Mouse (Mus musculus): ENCODE results near the gene Gm11034. TPM values are rescaled to one million over a fixed set of nuclear protein-coding genes. Genes with fewer than 3 reads are reported as not detected.

The Gm11034 gene
- not detected in 2 replicates for polyA plus RNA-seq (2015; fragmentation: Nextera tagmentation; extraction: Ambion mirVana)

DNA sequence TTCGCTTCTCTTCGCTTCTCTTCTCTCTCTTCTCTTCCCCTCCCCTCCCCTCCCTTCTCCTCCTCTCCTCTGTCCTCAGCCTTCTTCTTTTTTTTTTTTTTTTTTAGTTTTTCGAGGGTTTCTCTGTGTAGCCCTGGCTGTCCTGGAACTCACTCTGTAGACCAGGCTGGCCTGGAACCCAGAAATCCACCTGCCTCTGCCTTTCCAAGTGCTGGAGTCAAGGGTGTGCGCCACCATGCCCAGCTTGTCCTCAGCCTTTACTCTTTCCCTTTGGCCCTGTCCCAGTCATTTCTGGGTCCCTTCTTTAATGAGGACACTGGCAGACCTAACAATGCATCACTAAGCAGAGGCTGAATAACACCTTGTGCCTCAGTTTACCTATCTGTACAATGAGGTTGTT, at the start of gene Gm11034:
TSS of gene Gm11034 (minus strand) at position 101 of the 400 bp plus-strand sequence.
- TF ChIP-seq EP300 (IDR thresholded peaks at IDR 0.05; ENCODE audit: low read depth) (no peak), CTCF (IDR thresholded peaks at IDR 0.05; ENCODE audit: low read depth) (no peak)
- DNase-seq, result no peak
- no peaks in the 10 kb centered on the region for H3K36me3 ChIP-seq (replicated peaks; ENCODE audit: insufficient read depth, low read length)

DNA sequence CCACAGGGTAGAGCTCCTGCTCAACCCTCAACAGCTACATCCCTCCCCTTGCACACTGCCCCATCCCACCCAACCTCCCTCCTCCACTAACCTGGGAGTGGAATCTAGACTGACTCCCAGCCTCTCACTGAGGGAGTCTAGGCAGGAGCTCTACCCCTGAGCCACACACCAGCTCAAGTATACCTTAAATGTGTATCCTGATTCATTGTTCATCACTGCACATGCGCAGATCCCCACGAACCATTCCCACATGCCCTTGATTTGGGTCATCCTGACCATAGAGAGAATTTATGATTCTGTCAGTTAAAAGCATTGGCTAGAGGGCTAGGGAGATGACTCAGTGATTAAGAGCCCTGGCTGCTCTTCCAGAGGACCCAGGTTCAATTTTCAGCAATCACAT, 49.3 kb upstream of the Gm11034 start:
- WGBS (ENCODE audit: insufficient replicate concordance), result 66% methylated on average over 2 of the region's 2 CpGs
- Histone ChIP-seq H3K36me3 (replicated peaks; ENCODE audit: insufficient read depth, low read length) (0 out of 2 replicates have a peak, but pooled peaks cover under 1% of the 10 kb centered on the region), H3K9me3 (ENCODE audit: low read length) (no peaks in the 10 kb centered on the region), H3K4me3 (ENCODE audit: low read depth, low read length) (no peak overlapping the region), H3K27ac (ENCODE audit: low read depth) (no peak overlapping the region), H3K9ac (replicated peaks) (no peak overlapping the region), H3K27me3 (ENCODE audit: insufficient read depth, low read length) (no peaks in the 10 kb centered on the region), H3K4me2 (ENCODE audit: low read depth, low read length) (no peak overlapping the region), H3K4me1 (ENCODE audit: insufficient read depth) (peaks cover 2% of the 10 kb centered on the region; the same call in 1 of the 2 replicates)
- ATAC-seq, result no peak
- no peak for TF ChIP-seq CTCF (IDR thresholded peaks at IDR 0.05; ENCODE audit: low read depth)
- TF ChIP-seq EP300 (IDR thresholded peaks at IDR 0.05; ENCODE audit: low read depth), result no peak
- no peak for DNase-seq

More for the DNA sequence above, at the start of gene Gm11034:
- Histone ChIP-seq H3K27me3 (ENCODE audit: insufficient read depth, low read length) (no peaks in the 10 kb centered on the region), H3K4me1 (ENCODE audit: insufficient read depth) (peaks cover 3% of the 10 kb centered on the region; the same call in 1 of the 2 replicates), H3K9ac (replicated peaks) (no peak within 1 kb of the TSS), H3K4me2 (ENCODE audit: low read depth, low read length) (no peak within 1 kb of the TSS), H3K4me3 (ENCODE audit: low read depth, low read length) (no peak within 1 kb of the TSS), H3K9me3 (ENCODE audit: low read length) (no peaks in the 10 kb centered on the region), H3K27ac (ENCODE audit: low read depth) (no peak within 1 kb of the TSS)
- WGBS (ENCODE audit: insufficient replicate concordance), result 76% methylated on average over 4 of the region's 4 CpGs
- ATAC-seq, result no peak

DNA sequence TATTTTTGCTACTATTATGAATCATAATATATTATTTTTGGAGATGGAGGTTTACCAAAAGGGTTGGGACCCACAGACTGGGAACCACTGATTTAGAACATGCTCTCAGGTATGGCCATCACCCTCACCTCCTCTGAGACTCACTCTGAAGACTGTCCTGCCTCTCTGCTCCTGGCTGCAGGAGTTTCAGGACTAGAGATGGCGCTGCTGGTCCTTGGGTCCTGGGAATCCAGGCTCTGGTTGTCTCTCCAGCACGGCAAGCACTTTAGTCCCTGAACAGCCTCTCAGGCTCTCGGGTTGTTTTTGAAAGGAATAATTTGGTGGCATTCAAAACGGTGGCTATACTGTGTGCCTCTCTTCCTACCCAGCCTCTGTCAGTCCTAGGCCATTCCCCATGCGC, 48.4 kb upstream of the Gm11034 start:
- DNase-seq (no peak), ATAC-seq (no peak)
- Histone ChIP-seq H3K9me3 (ENCODE audit: low read length) (no peaks in the 10 kb centered on the region), H3K36me3 (replicated peaks; ENCODE audit: insufficient read depth, low read length) (0 out of 2 replicates have a peak, but pooled peaks cover 3% of the 10 kb centered on the region), H3K27me3 (ENCODE audit: insufficient read depth, low read length) (no peaks in the 10 kb centered on the region), H3K4me2 (ENCODE audit: low read depth, low read length) (no peak overlapping the region), H3K4me3 (ENCODE audit: low read depth, low read length) (no peak overlapping the region), H3K9ac (replicated peaks) (no peak overlapping the region), H3K27ac (ENCODE audit: low read depth) (no peak overlapping the region), H3K4me1 (ENCODE audit: insufficient read depth) (no peaks in the 10 kb centered on the region; the same call in 1 of the 2 replicates)
- WGBS (ENCODE audit: insufficient replicate concordance), result 57% methylated on average over 5 of the region's 5 CpGs
- TF ChIP-seq EP300 (IDR thresholded peaks at IDR 0.05; ENCODE audit: low read depth) (no peak), CTCF (IDR thresholded peaks at IDR 0.05; ENCODE audit: low read depth) (peak; percentile 55)

DNA sequence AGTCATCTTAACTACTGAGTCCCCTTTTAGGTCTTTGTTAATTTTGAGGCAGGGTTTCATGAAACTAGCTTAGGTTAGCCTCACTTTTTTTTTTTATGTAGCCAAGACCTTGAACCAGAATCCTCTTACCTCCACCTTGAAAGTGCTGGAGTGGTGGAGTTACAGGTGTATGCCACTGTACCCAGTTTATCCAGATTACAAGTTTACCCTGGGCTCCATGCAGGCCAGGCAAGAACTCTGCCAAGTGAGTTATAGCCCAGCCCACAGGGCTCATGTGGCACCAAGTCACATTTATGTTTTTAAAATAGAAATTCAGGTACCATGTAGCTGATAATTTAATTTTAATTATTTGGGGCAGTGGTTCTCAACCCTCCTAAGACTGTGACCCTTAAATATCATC, 48.0 kb upstream of the Gm11034 start:
- no peaks in the 10 kb centered on the region; the same call in 1 of the 2 replicates for H3K4me1 ChIP-seq (ENCODE audit: insufficient read depth)
- ATAC-seq, result no peak
- H3K27me3 ChIP-seq (ENCODE audit: insufficient read depth, low read length), result no peaks in the 10 kb centered on the region
- H3K9ac ChIP-seq (replicated peaks), result no peak overlapping the region
- DNase-seq, result no peak
- H3K36me3 ChIP-seq (replicated peaks; ENCODE audit: insufficient read depth, low read length), result 0 out of 2 replicates have a peak, but pooled peaks cover 3% of the 10 kb centered on the region
- no peaks in the 10 kb centered on the region for H3K9me3 ChIP-seq (ENCODE audit: low read length)
- H3K27ac ChIP-seq (ENCODE audit: low read depth), result no peak overlapping the region
- no peak overlapping the region for H3K4me2 ChIP-seq (ENCODE audit: low read depth, low read length)
- H3K4me3 ChIP-seq (ENCODE audit: low read depth, low read length), result no peak overlapping the region
- TF ChIP-seq EP300 (IDR thresholded peaks at IDR 0.05; ENCODE audit: low read depth), result no peak
- no peak for TF ChIP-seq CTCF (IDR thresholded peaks at IDR 0.05; ENCODE audit: low read depth)

- ATAC-seq, result peak; percentile 54
- no peaks in the 10 kb centered on the region for H3K9me3 ChIP-seq (ENCODE audit: low read length)
- TF ChIP-seq EP300 (IDR thresholded peaks at IDR 0.05; ENCODE audit: low read depth) (0 out of 2 replicates have a peak, but pooled peaks have one; percentile 11), CTCF (IDR thresholded peaks at IDR 0.05; ENCODE audit: low read depth) (peak; percentile 97)
Observed at GRCm38 (mm10) chr8:72261019-72261418, 47.6 kb upstream of the Gm11034 start.

GRCm38 (mm10) chr8:72260585-72260984, 47.1 kb upstream of the Gm11034 start:
- Histone ChIP-seq H3K9ac (replicated peaks) (no peak overlapping the region), H3K27me3 (ENCODE audit: insufficient read depth, low read length) (no peaks in the 10 kb centered on the region), H3K4me1 (ENCODE audit: insufficient read depth) (no peaks in the 10 kb centered on the region; the same call in 1 of the 2 replicates), H3K36me3 (replicated peaks; ENCODE audit: insufficient read depth, low read length) (0 out of 2 replicates have a peak, but pooled peaks cover 3% of the 10 kb centered on the region), H3K27ac (ENCODE audit: low read depth) (0 out of 2 replicates have a peak overlapping the region, but pooled peaks have one; percentile 0), H3K4me3 (ENCODE audit: low read depth, low read length) (no peak overlapping the region), H3K9me3 (ENCODE audit: low read length) (no peaks in the 10 kb centered on the region), H3K4me2 (ENCODE audit: low read depth, low read length) (no peak overlapping the region)
- 0 out of 2 replicates have a peak, but pooled peaks have one; percentile 3 for ATAC-seq
- DNase-seq, result no peak
- TF ChIP-seq CTCF (IDR thresholded peaks at IDR 0.05; ENCODE audit: low read depth) (no peak), EP300 (IDR thresholded peaks at IDR 0.05; ENCODE audit: low read depth) (no peak)
- 53% methylated on average over 4 of the region's 4 CpGs for WGBS (ENCODE audit: insufficient replicate concordance)

More at GRCm38 (mm10) chr8:72261019-72261418, 47.6 kb upstream of the Gm11034 start:
- no peak overlapping the region for H3K4me2 ChIP-seq (ENCODE audit: low read depth, low read length)
- no peak overlapping the region for H3K9ac ChIP-seq (replicated peaks)
- WGBS (ENCODE audit: insufficient replicate concordance), result 18% methylated on average over 2 of the region's 2 CpGs
- H3K27me3 ChIP-seq (ENCODE audit: insufficient read depth, low read length), result no peaks in the 10 kb centered on the region
- 0 out of 2 replicates have a peak, but pooled peaks cover 3% of the 10 kb centered on the region for H3K36me3 ChIP-seq (replicated peaks; ENCODE audit: insufficient read depth, low read length)
- peak; percentile 81 for DNase-seq
- 0 out of 2 replicates have a peak overlapping the region, but pooled peaks have one; percentile 0 for H3K27ac ChIP-seq (ENCODE audit: low read depth)
- H3K4me3 ChIP-seq (ENCODE audit: low read depth, low read length), result no peak overlapping the region
- no peaks in the 10 kb centered on the region; the same call in 1 of the 2 replicates for H3K4me1 ChIP-seq (ENCODE audit: insufficient read depth)

Measured in liver, postnatal 0 days (tissue).